Mouse (Mus musculus) spleen, adult 2 months (tissue): ENCODE measurements around the gene Reps1.

Experiments used
- CTCF ChIP-seq: fragments of 200-500 bp; IDR thresholded peaks from 2 replicates; pipeline ENCODE4 v1.5.1; 2011; ENCODE audit warnings: mild to moderate bottlenecking, inconsistent platforms; ENCODE audit not compliant: insufficient read depth, insufficient read length, insufficient replicate concordance; ENCODE audit errors: extremely low read depth
- POLR2A ChIP-seq: fragments of 200-500 bp; IDR thresholded peaks from 2 replicates; pipeline ENCODE4 v1.6.1; 2011; ENCODE audit warnings: low read depth, low read length, inconsistent platforms

- no peak for TF ChIP-seq CTCF
- TF ChIP-seq POLR2A = no peak
Measured at GRCm38 (mm10) chr10:18082772-18083171, 27.1 kb downstream of the Reps1 start.
